ENCODE assay signal across 8 mouse cellular contexts in genomic region chr7:5037467-5037866, GRCm38 (mm10). TPM values are rescaled to one million over a fixed set of nuclear protein-coding genes. Genes with fewer than 3 reads are reported as not detected.
DNase-seq lines count a peak whose midpoint lies in the region; ATAC-seq and TF ChIP-seq lines count a peak whose summit lies in the region.

No protein-coding gene starts in this region.

- peak overlapping the region; percentile 99 for H3K27ac ChIP-seq in layer of hippocampus, adult 2 months
- H3K27ac ChIP-seq in forebrain, embryonic 11.5 days (ENCODE audit: low read depth, low read length), result no peak overlapping the region
- H3K27ac ChIP-seq in limb, embryonic 10.5 days, result no peak overlapping the region; the same call in 1 of the 2 replicates
- H3K27ac ChIP-seq in neural tube, embryonic 13.5 days (replicated peaks), result peak overlapping the region; percentile 97
- H3K27ac ChIP-seq in kidney, adult 2 months (ENCODE audit: insufficient read depth, low read depth, low read length), result no peak overlapping the region

- peak overlapping the region; percentile 49; the same call in 1 of the 2 replicates for H3K4me2 ChIP-seq in forebrain, embryonic 11.5 days (ENCODE audit: low read depth, low read length, severe bottlenecking)
- peak overlapping the region; percentile 59 for H3K4me2 ChIP-seq in neural tube, embryonic 13.5 days

- ATAC-seq in forebrain, embryonic 11.5 days (replicated peaks; ENCODE audit: low FRiP score), result no peak
- no peak for ATAC-seq in neural tube, embryonic 13.5 days (ENCODE audit: low read depth)
- ATAC-seq in megakaryocyte progenitor cell, adult 5-6 weeks (replicated peaks; ENCODE audit: poor library complexity), result no peak

- H3K36me3 ChIP-seq in forebrain, embryonic 11.5 days (ENCODE audit: control insufficient read depth, insufficient read depth, low read length), result peaks cover 8% of the 10 kb centered on the region; the same call in 1 of the 2 replicates
- peaks cover 48% of the 10 kb centered on the region for H3K36me3 ChIP-seq in limb, embryonic 10.5 days
- H3K36me3 ChIP-seq in neural tube, embryonic 13.5 days, result peaks cover 46% of the 10 kb centered on the region
- no peaks in the 10 kb centered on the region for H3K36me3 ChIP-seq in kidney, adult 2 months (ENCODE audit: control insufficient read depth, insufficient read depth, low read length)

- no peak for TF ChIP-seq POLR2A in kidney, adult 2 months (IDR thresholded peaks at IDR 0.05; ENCODE audit: low read depth, low read length)

- H3K27me3 ChIP-seq in forebrain, embryonic 11.5 days (ENCODE audit: control insufficient read depth, insufficient read depth, low read length), result no peaks in the 10 kb centered on the region
- H3K27me3 ChIP-seq in limb, embryonic 10.5 days (ENCODE audit: low read depth, poor library complexity, severe bottlenecking), result no peaks in the 10 kb centered on the region
- no peaks in the 10 kb centered on the region for H3K27me3 ChIP-seq in neural tube, embryonic 13.5 days
- no peaks in the 10 kb centered on the region for H3K27me3 ChIP-seq in kidney, adult 2 months (replicated peaks; ENCODE audit: control insufficient read depth, insufficient read depth, low read length)

- H3K9me3 ChIP-seq in forebrain, embryonic 11.5 days (ENCODE audit: control insufficient read depth, low read length), result no peaks in the 10 kb centered on the region
- H3K9me3 ChIP-seq in limb, embryonic 10.5 days (replicated peaks), result 0 out of 2 replicates have a peak, but pooled peaks cover 7% of the 10 kb centered on the region
- 0 out of 2 replicates have a peak, but pooled peaks cover 3% of the 10 kb centered on the region for H3K9me3 ChIP-seq in neural tube, embryonic 13.5 days

- H3K4me3 ChIP-seq in layer of hippocampus, adult 2 months, result peak overlapping the region; percentile 76
- no peak overlapping the region for H3K4me3 ChIP-seq in forebrain, embryonic 11.5 days (ENCODE audit: low read depth, low read length)
- H3K4me3 ChIP-seq in limb, embryonic 10.5 days, result peak overlapping the region; percentile 81
- peak overlapping the region; percentile 63 for H3K4me3 ChIP-seq in neural tube, embryonic 13.5 days
- H3K4me3 ChIP-seq in kidney, adult 2 months (ENCODE audit: insufficient read depth, low read depth, low read length), result no peak overlapping the region

- H3K9ac ChIP-seq in forebrain, embryonic 11.5 days (ENCODE audit: low read length), result no peak overlapping the region
- peak overlapping the region; percentile 83 for H3K9ac ChIP-seq in neural tube, embryonic 13.5 days

- 88% methylated on average over 8 of the region's 8 CpGs for WGBS in forebrain, embryonic 11.5 days
- WGBS in limb, embryonic 10.5 days, result 90% methylated on average over 8 of the region's 8 CpGs
- WGBS in neural tube, embryonic 13.5 days, result 88% methylated on average over 8 of the region's 8 CpGs
- 72% methylated on average over 8 of the region's 8 CpGs for WGBS in kidney, adult 2 months

- no peak for TF ChIP-seq CTCF in layer of hippocampus, adult 2 months (conservative IDR thresholded peaks at IDR 0.05)
- no peak for TF ChIP-seq CTCF in kidney, adult 2 months (conservative IDR thresholded peaks at IDR 0.05; ENCODE audit: insufficient read depth, insufficient read length, low read depth, low read length)

- no peaks in the 10 kb centered on the region for H3K4me1 ChIP-seq in forebrain, embryonic 11.5 days (replicated peaks; ENCODE audit: control insufficient read depth, insufficient read depth, low read length)
- peaks cover 4% of the 10 kb centered on the region; the same call in 1 of the 2 replicates for H3K4me1 ChIP-seq in limb, embryonic 10.5 days
- peaks cover 22% of the 10 kb centered on the region for H3K4me1 ChIP-seq in neural tube, embryonic 13.5 days (replicated peaks)
- peaks cover 3% of the 10 kb centered on the region; the same call in 1 of the 2 replicates for H3K4me1 ChIP-seq in kidney, adult 2 months (ENCODE audit: control insufficient read depth, insufficient read depth, low read length)

- no peak for DNase-seq in layer of hippocampus, adult 2 months (ENCODE audit: low spot score in 2 of 2)
- no peak for DNase-seq in layer of hippocampus, postnatal 25 days (ENCODE audit: extremely low spot score in 1 of 2, low spot score in 1 of 2)
- no peak for DNase-seq in forebrain, embryonic 11.5 days (ENCODE audit: low spot score)
- no peak for DNase-seq in limb, embryonic 10.5 days (ENCODE audit: low spot score)
- no peak for DNase-seq in kidney, adult 2 months
- no peak for DNase-seq in right cerebral cortex, postnatal 4 days

RNA-seq across cellular contexts. Expression of gene Zfp784, which starts 0.8 kb away (rescaled TPM):
- 1 to 10 TPM; 7.3 to 7.8 TPM for total RNA-seq in layer of hippocampus, adult 2 months (2021)
- 1 to 10 TPM; 5.1 to 6.5 TPM for total RNA-seq in layer of hippocampus, postnatal 25 days (2021)
- 3.9 and 4.8 TPM in 2 replicates for polyA plus RNA-seq in forebrain, embryonic 11.5 days (2014; fragmentation: Nextera tagmentation; extraction: Ambion mirVana)
- 2.5 and 4.0 TPM in 2 replicates for polyA plus RNA-seq in limb, embryonic 10.5 days (2016; fragmentation: Nextera tagmentation; extraction: Ambion mirVana)
- 8.3 and 9.1 TPM in 2 replicates for polyA plus RNA-seq in neural tube, embryonic 13.5 days (2015; fragmentation: Nextera tagmentation; extraction: Ambion mirVana)
- total RNA-seq in megakaryocyte progenitor cell, adult 5-6 weeks (2015), result 0.72 and 1.5 TPM in 2 replicates
- total RNA-seq in megakaryocyte progenitor cell, adult 5-6 weeks (2017), result 1.6 and 1.7 TPM in 2 replicates
- polyA plus RNA-seq in kidney, adult 2 months (2012; rRNA removed), result 6.4 and 6.8 TPM in 2 replicates

RNA-seq across cellular contexts. Expression of gene 4632433K11Rik, which starts 3.5 kb away (rescaled TPM):
- total RNA-seq in layer of hippocampus, adult 2 months (2021), result not detected
- not detected for total RNA-seq in layer of hippocampus, postnatal 25 days (2021)
- not detected in 2 replicates for polyA plus RNA-seq in forebrain, embryonic 11.5 days (2014; fragmentation: Nextera tagmentation; extraction: Ambion mirVana)
- not detected in 2 replicates for polyA plus RNA-seq in limb, embryonic 10.5 days (2016; fragmentation: Nextera tagmentation; extraction: Ambion mirVana)
- not detected in 2 replicates for polyA plus RNA-seq in neural tube, embryonic 13.5 days (2015; fragmentation: Nextera tagmentation; extraction: Ambion mirVana)
- total RNA-seq in megakaryocyte progenitor cell, adult 5-6 weeks (2015), result not detected in 2 replicates
- total RNA-seq in megakaryocyte progenitor cell, adult 5-6 weeks (2017), result 0.88 TPM in 1 of 2 replicates, not detected in the other
- polyA plus RNA-seq in kidney, adult 2 months (2012; rRNA removed), result not detected in 2 replicates

RNA-seq across cellular contexts. Expression of gene Zfp580, which starts 13.9 kb away (rescaled TPM):
- 10 to 100 TPM; 34.1 to 35.7 TPM for total RNA-seq in layer of hippocampus, adult 2 months (2021)
- 10 to 100 TPM; 43.1 to 44.0 TPM for total RNA-seq in layer of hippocampus, postnatal 25 days (2021)
- 44.6 and 51.4 TPM in 2 replicates for polyA plus RNA-seq in forebrain, embryonic 11.5 days (2014; fragmentation: Nextera tagmentation; extraction: Ambion mirVana)
- polyA plus RNA-seq in limb, embryonic 10.5 days (2016; fragmentation: Nextera tagmentation; extraction: Ambion mirVana), result 30.1 and 34.3 TPM in 2 replicates
- 69.9 and 81.4 TPM in 2 replicates for polyA plus RNA-seq in neural tube, embryonic 13.5 days (2015; fragmentation: Nextera tagmentation; extraction: Ambion mirVana)
- total RNA-seq in megakaryocyte progenitor cell, adult 5-6 weeks (2015), result 2.3 and 3.0 TPM in 2 replicates
- 0.24 and 0.67 TPM in 2 replicates for total RNA-seq in megakaryocyte progenitor cell, adult 5-6 weeks (2017)
- 17.0 and 17.1 TPM in 2 replicates for polyA plus RNA-seq in kidney, adult 2 months (2012; rRNA removed)

RNA-seq across cellular contexts. Expression of gene Ccdc106, which starts 17.1 kb away (rescaled TPM):
- 10 to 100 TPM; 57.8 to 61.1 TPM for total RNA-seq in layer of hippocampus, adult 2 months (2021)
- total RNA-seq in layer of hippocampus, postnatal 25 days (2021), result 10 to 100 TPM; 66.1 to 73.5 TPM
- 7.2 and 7.8 TPM in 2 replicates for polyA plus RNA-seq in forebrain, embryonic 11.5 days (2014; fragmentation: Nextera tagmentation; extraction: Ambion mirVana)
- 5.5 and 9.0 TPM in 2 replicates for polyA plus RNA-seq in limb, embryonic 10.5 days (2016; fragmentation: Nextera tagmentation; extraction: Ambion mirVana)
- polyA plus RNA-seq in neural tube, embryonic 13.5 days (2015; fragmentation: Nextera tagmentation; extraction: Ambion mirVana), result 40.0 and 43.3 TPM in 2 replicates
- 0.57 TPM in 1 of 2 replicates, not detected in the other for total RNA-seq in megakaryocyte progenitor cell, adult 5-6 weeks (2015)
- 0.21 TPM in 1 of 2 replicates, not detected in the other for total RNA-seq in megakaryocyte progenitor cell, adult 5-6 weeks (2017)
- 2.3 and 3.0 TPM in 2 replicates for polyA plus RNA-seq in kidney, adult 2 months (2012; rRNA removed)

RNA-seq across cellular contexts. Expression of gene Zfp865, which starts 17.3 kb away (rescaled TPM):
- 10 to 100 TPM; 38.6 to 41.8 TPM for total RNA-seq in layer of hippocampus, adult 2 months (2021)
- total RNA-seq in layer of hippocampus, postnatal 25 days (2021), result 10 to 100 TPM; 33.0 to 41.3 TPM
- 6.7 and 7.3 TPM in 2 replicates for polyA plus RNA-seq in forebrain, embryonic 11.5 days (2014; fragmentation: Nextera tagmentation; extraction: Ambion mirVana)
- 7.5 and 7.7 TPM in 2 replicates for polyA plus RNA-seq in limb, embryonic 10.5 days (2016; fragmentation: Nextera tagmentation; extraction: Ambion mirVana)
- polyA plus RNA-seq in neural tube, embryonic 13.5 days (2015; fragmentation: Nextera tagmentation; extraction: Ambion mirVana), result 6.2 and 6.3 TPM in 2 replicates
- 13.2 and 14.5 TPM in 2 replicates for total RNA-seq in megakaryocyte progenitor cell, adult 5-6 weeks (2015)
- total RNA-seq in megakaryocyte progenitor cell, adult 5-6 weeks (2017), result 12.4 and 14.4 TPM in 2 replicates
- 21.3 and 25.1 TPM in 2 replicates for polyA plus RNA-seq in kidney, adult 2 months (2012; rRNA removed)

Comparison
In these comparisons a context has a peak if more than half of its experiments do, and no peak if none do; other contexts are left out.
1. H3K27ac ChIP-seq: peak in layer of hippocampus, adult 2 months (single experiment) and neural tube, embryonic 13.5 days (single experiment); none in forebrain, embryonic 11.5 days (single experiment), limb, embryonic 10.5 days (single experiment) and kidney, adult 2 months (single experiment).
2. H3K4me3 ChIP-seq: peak in layer of hippocampus, adult 2 months (single experiment), limb, embryonic 10.5 days (single experiment) and neural tube, embryonic 13.5 days (single experiment); none in forebrain, embryonic 11.5 days (single experiment) and kidney, adult 2 months (single experiment).